14 mouse cellular contexts compared by ENCODE assay signal in the genomic region with DNA sequence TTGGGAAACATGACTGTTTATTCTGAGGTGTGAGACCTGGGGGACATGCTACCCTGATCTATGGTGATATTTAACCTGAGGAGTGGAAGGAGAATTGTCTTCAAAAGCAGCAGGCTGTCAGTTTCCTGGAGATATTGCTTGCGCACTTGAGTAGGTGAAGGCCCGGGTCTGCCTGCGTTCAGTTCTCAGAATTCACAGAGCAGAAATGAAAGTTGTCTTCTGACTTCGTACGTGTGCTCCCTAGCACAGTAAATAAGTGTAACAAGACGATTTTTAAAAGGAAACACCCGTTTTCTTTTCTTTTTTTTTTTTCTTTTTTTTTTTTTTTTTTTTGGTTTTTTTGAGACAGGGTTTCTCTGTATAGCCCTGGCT.
A peak's percentile ranks its signal among the peaks of the same experiment; 100 is the strongest.
DNase-seq lines count a peak whose midpoint lies in the region; ATAC-seq and TF ChIP-seq lines count a peak whose summit lies in the region.
"Had no signal": no experiment of that assay in that cellular context is flagged by ENCODE, and none has a peak within 500 bp of the region (broad histone marks: within the 10 kb centered on the region; RNA-seq: fewer than 3 reads in every experiment).

No protein-coding gene starts in this region.

- H3K4me3 ChIP-seq in liver, adult 2 months (ENCODE audit: insufficient read depth, low read depth, low read length), result no peak overlapping the region
- H3K4me3 ChIP-seq in liver, embryonic 15.5 days (replicated peaks), result no peak overlapping the region
- no peak overlapping the region for H3K4me3 ChIP-seq in midbrain, postnatal 0 days (ENCODE audit: low read depth, low read length)
- H3K4me3 ChIP-seq: embryonic facial prominence, embryonic 12.5 days had no signal

- WGBS in liver, adult 2 months, result 58% methylated on average over 7 of the region's 7 CpGs
- WGBS in liver, embryonic 15.5 days (ENCODE audit: insufficient replicate concordance), result 45% methylated on average over 7 of the region's 7 CpGs
- WGBS in midbrain, postnatal 0 days, result 87% methylated on average over 7 of the region's 7 CpGs

- TF ChIP-seq CTCF in liver, adult 2 months (IDR thresholded peaks at IDR 0.05; ENCODE audit: low read depth, low read length), result no peak
- TF ChIP-seq CTCF in midbrain, postnatal 0 days (IDR thresholded peaks at IDR 0.05), result no peak

- H3K27me3 ChIP-seq in liver, adult 2 months (ENCODE audit: control insufficient read depth, insufficient read depth, low read length), result no peaks in the 10 kb centered on the region
- no peaks in the 10 kb centered on the region for H3K27me3 ChIP-seq in liver, embryonic 15.5 days
- no peaks in the 10 kb centered on the region for H3K27me3 ChIP-seq in midbrain, postnatal 0 days (ENCODE audit: insufficient read depth, low read length)
- H3K27me3 ChIP-seq: embryonic facial prominence, embryonic 12.5 days had no signal

- no peak for TF ChIP-seq POLR2A in liver, adult 2 months (IDR thresholded peaks at IDR 0.05; ENCODE audit: extremely low read depth, insufficient read depth, low read length)

- peak overlapping the region; percentile 26 for H3K9ac ChIP-seq in liver, adult 2 months (ENCODE audit: low read depth, low read length)
- no peak overlapping the region for H3K9ac ChIP-seq in liver, embryonic 15.5 days
- no peak overlapping the region for H3K9ac ChIP-seq in midbrain, postnatal 0 days (replicated peaks; ENCODE audit: low read length, poor library complexity, severe bottlenecking)
- H3K9ac ChIP-seq: embryonic facial prominence, embryonic 12.5 days had no signal

- peak overlapping the region; percentile 92 for H3K27ac ChIP-seq in liver, adult 2 months (replicated peaks; ENCODE audit: insufficient read depth, low read depth, low read length)
- H3K27ac ChIP-seq in liver, embryonic 15.5 days (replicated peaks), result peak overlapping the region; percentile 56
- no peak overlapping the region for H3K27ac ChIP-seq in midbrain, postnatal 0 days (ENCODE audit: low read depth, low read length)
- H3K27ac ChIP-seq: embryonic facial prominence, embryonic 12.5 days had no signal

- no peak for DNase-seq in liver, adult 2 months (ENCODE audit: extremely low read depth, low read depth, low spot score)
- DNase-seq in liver, result no peak
- peak; percentile 81 for DNase-seq in CD4-positive, CD25-positive, alpha-beta regulatory T cell, adult 2 months (ENCODE audit: low read depth, low spot score)
- no peak for DNase-seq in right cerebral cortex, postnatal 10 days (ENCODE audit: low spot score in 2 of 2)
- DNase-seq in adrenal gland, adult 18-20 months (ENCODE audit: low spot score in 2 of 2), result no peak
- no peak for DNase-seq in midbrain, postnatal 0 days (ENCODE audit: low spot score)
- DNase-seq: cerebellum, postnatal 10 days; layer of hippocampus, adult 9-11 months; midbrain, embryonic 14.5 days; thymus, postnatal 4 days had no signal

- H3K36me3 ChIP-seq in liver, adult 2 months (ENCODE audit: control insufficient read depth, insufficient read depth, low read length), result no peaks in the 10 kb centered on the region
- no peaks in the 10 kb centered on the region for H3K36me3 ChIP-seq in liver, embryonic 15.5 days (replicated peaks)
- H3K36me3 ChIP-seq in midbrain, postnatal 0 days (ENCODE audit: insufficient read depth, low read length), result no peaks in the 10 kb centered on the region
- H3K36me3 ChIP-seq: embryonic facial prominence, embryonic 12.5 days had no signal

- H3K9me3 ChIP-seq in liver, embryonic 15.5 days (replicated peaks), result no peaks in the 10 kb centered on the region
- H3K9me3 ChIP-seq in midbrain, postnatal 0 days (ENCODE audit: low read length), result no peaks in the 10 kb centered on the region
- H3K9me3 ChIP-seq: embryonic facial prominence, embryonic 12.5 days had no signal

- H3K79me2 ChIP-seq in liver, adult 2 months (ENCODE audit: control insufficient read depth, insufficient read depth, low read length), result no peaks in the 10 kb centered on the region

- H3K4me2 ChIP-seq in liver, embryonic 15.5 days, result no peak overlapping the region
- H3K4me2 ChIP-seq in midbrain, postnatal 0 days (ENCODE audit: low read depth, low read length, poor library complexity, severe bottlenecking), result no peak overlapping the region
- H3K4me2 ChIP-seq: embryonic facial prominence, embryonic 12.5 days had no signal

- peaks cover 18% of the 10 kb centered on the region; the same call in 1 of the 2 replicates for H3K4me1 ChIP-seq in liver, adult 2 months (ENCODE audit: control insufficient read depth, insufficient read depth, low read length)
- H3K4me1 ChIP-seq in liver, embryonic 15.5 days (replicated peaks), result peaks cover 23% of the 10 kb centered on the region; the same call in 1 of the 2 replicates
- no peaks in the 10 kb centered on the region for H3K4me1 ChIP-seq in midbrain, postnatal 0 days (ENCODE audit: insufficient read depth, low read length)

- peak; percentile 55 for ATAC-seq in activated CD4-positive, CD25-positive, alpha-beta regulatory T cell, adult 4 months
- ATAC-seq in liver, embryonic 15.5 days (ENCODE audit: insufficient read depth), result no peak
- no peak for ATAC-seq in midbrain, postnatal 0 days (ENCODE audit: low FRiP score)
- ATAC-seq: hindbrain, embryonic 16.5 days had no signal
